Mouse (Mus musculus): ENCODE results near the gene Ergic1.

The Ergic1 gene

DNA sequence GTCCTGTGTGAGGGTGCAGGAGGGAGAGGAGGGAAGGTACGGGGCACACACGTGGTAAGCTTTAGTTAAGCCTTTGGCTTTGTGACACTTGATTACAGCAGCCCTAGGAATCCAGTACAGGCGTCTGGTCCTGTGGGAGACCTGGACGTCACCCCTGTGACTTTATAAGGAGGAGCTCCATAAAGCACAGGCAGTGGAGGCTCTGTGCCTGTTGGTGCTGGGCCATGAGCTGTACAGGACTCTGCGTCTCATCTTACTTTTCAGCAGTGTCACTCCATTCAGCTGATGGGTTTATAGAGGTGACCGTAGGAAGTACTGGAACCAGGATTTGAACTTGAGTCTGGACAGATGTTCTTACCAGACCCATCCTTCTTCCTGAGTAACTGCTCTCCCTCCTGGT, 62.7 kb downstream of the Ergic1 start:
- no peak for DNase-seq (ENCODE audit: low read depth in 2 of 2, low spot score in 2 of 2)

GRCm38 (mm10) chr17:26624999-26625398, 63.7 kb downstream of the Ergic1 start:
- DNase-seq (ENCODE audit: low read depth in 2 of 2, low spot score in 2 of 2): no peak

DNA sequence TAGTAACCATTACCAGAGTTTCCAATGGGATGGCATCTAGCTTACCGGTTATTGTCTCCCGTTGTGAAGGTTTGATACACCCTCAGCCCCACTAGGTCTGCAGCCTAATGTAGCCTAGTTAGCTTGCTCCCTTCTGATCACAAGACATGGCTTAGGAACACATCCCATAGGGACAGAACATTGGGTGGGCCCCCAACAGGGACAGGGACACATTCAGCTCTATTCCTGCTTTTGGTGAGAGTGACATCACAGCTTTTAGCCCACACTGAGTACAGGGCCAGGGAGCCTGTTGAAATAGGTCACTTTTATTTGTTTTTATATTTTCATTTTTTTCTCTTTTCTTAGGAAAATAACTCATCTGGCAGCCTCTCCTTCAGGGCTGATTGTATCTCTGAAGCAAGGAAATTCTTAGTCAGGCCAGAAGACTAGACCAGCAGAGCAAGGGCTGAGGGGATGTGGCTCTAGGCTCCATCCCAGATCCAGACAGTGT, 64.3 kb downstream of the Ergic1 start:
- no peak for DNase-seq (ENCODE audit: low read depth in 2 of 2, low spot score in 2 of 2)

DNA sequence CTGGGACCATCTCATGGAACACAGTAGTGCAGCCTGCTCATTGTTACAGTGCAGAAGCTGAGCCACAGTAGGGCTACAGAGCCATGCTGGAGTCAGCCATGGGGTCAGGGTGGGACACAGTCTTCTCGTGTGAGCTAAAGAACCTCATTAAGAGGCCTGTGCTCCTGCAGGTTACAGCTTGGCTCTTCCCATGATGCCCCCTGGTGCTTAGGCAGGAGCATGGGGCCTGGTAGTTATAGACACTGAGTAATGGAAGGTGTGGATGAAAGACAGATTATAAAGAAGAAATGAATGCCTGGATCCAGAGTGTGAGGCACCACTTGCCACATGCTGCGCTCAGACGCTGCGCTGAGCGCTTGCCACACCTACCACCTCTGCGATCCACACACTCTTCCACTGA, 67.2 kb downstream of the Ergic1 start:
- no peak for DNase-seq (ENCODE audit: low read depth in 2 of 2, low spot score in 2 of 2)

GRCm38 (mm10) chr17:26628936-26629335, 67.6 kb downstream of the Ergic1 start:
- no peak for DNase-seq (ENCODE audit: low read depth in 2 of 2, low spot score in 2 of 2)

GRCm38 (mm10) chr17:26631811-26632327, 70.6 kb downstream of the Ergic1 start:
- no peak for DNase-seq (ENCODE audit: low read depth in 2 of 2, low spot score in 2 of 2)

DNA sequence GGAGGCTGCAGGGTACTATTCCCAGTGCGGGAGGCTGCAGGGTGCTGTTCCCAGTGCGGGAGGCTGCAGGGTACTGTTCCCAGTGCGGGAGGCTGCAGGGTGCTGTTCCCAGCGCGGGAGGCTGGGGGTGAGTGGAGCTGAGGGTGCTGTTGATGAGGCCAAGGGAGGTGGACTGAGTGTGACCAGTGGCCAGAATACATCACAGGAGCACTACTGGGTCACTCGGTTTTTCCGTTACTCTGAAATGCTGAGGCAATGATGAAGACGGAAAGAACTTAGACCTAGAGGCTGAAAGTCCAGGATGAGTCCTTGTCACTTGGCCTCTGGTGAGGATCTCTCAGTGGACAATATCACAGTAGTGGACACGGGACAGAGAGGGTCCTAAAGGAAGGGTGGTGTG, 71.9 kb downstream of the Ergic1 start:
- DNase-seq (ENCODE audit: low read depth in 2 of 2, low spot score in 2 of 2): no peak

GRCm38 (mm10) chr17:26633926-26634325, 72.6 kb downstream of the Ergic1 start:
- DNase-seq (ENCODE audit: low read depth in 2 of 2, low spot score in 2 of 2): no peak

- DNase-seq (ENCODE audit: low read depth in 2 of 2, low spot score in 2 of 2): no peak
Measured at GRCm38 (mm10) chr17:26634539-26634938, 73.2 kb downstream of the Ergic1 start.

- DNase-seq (ENCODE audit: low read depth in 2 of 2, low spot score in 2 of 2): no peak
Measured at GRCm38 (mm10) chr17:26635951-26636350, 74.7 kb downstream of the Ergic1 start.

DNA sequence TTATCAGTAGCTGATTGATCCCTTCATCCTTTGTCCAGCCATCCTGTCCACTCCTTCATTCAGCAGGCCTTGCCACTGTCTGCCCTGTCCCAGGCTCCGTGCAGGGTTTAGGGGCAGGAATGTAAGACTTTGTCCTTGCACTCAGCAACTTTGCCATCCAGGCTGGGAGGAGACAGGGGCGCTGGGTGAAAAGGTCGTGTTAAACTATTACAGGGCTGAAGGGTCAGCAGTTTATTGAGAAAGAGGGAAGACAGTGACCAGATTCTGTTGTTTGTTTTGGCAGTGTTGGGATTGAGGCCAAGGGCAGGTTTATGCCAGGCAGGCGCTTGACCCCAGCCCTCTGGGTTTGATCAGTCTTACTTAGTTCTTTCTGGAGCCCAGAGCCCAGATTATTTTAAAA, 76.6 kb downstream of the Ergic1 start:
- DNase-seq (ENCODE audit: low read depth in 2 of 2, low spot score in 2 of 2): no peak

- DNase-seq (ENCODE audit: low read depth in 2 of 2, low spot score in 2 of 2): peak; percentile 61 to 73
Measured at GRCm38 (mm10) chr17:26638655-26639054, 77.4 kb downstream of the Ergic1 start.

DNA sequence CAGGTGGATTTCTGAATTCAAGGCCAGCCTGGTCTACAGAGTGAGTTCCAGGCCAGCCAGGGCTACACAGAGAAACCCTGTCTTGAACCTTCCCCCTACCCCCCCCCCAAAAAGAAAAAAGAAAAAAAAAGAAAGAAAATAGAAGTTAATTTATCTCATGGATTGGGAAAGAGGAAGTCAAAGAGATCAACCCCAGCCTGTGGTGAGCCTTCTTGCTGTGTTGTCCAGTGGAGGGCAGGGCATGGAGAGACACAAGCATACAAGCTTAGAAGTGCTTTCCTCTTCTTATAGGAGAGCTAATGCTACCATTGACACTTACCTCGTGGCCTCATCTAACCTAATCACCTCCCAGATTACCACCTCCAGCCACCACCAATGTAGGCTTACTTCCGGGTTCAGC, 78.5 kb downstream of the Ergic1 start:
- DNase-seq (ENCODE audit: low read depth in 2 of 2, low spot score in 2 of 2): no peak

DNA sequence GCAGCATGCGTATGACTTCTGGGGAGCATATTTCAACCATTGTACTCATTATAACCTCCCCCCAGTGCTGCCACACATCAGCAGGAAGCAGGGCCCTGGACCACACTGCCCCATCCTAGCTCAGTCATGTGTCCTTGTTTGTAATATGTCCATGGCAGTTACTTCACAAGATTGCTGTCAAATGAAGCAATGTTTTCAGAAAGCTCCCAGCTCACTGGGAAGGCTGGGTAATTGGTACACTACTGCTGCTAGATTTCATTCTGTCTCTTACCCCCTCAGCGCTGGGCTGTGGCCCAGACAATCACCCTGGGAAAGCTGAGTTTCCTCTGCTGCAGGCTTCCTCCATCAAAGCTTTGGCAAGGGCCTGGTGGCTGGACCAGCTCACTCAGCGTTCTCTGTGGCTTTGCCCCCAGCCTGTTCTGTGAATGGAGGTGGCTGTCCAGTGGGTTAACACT, 79.0 kb downstream of the Ergic1 start:
- no peak for DNase-seq (ENCODE audit: low read depth in 2 of 2, low spot score in 2 of 2)

DNA sequence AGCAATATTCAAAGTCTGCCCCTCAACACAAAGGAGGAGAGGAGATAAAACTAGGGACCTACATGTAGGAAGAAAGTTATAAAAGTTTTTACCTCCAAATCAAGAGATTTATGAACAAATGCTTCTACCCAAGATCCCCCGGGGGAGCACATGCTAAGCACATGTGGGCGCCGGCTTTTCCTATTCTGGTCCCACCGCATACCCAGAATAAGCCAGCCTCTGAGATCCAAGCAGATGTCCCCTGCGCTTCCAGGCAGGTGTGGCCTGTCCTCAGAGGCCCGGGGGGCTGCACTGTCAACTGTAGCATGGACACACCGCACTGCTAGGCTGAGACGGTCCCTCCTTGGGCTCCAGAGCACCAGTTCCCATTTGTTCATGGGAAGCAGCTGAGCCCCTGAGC, 82.2 kb downstream of the Ergic1 start:
- DNase-seq (ENCODE audit: low read depth in 2 of 2, low spot score in 2 of 2): no peak

- no peak for DNase-seq (ENCODE audit: low read depth in 2 of 2, low spot score in 2 of 2)
Measured at GRCm38 (mm10) chr17:26643993-26644392, 82.7 kb downstream of the Ergic1 start.

DNA sequence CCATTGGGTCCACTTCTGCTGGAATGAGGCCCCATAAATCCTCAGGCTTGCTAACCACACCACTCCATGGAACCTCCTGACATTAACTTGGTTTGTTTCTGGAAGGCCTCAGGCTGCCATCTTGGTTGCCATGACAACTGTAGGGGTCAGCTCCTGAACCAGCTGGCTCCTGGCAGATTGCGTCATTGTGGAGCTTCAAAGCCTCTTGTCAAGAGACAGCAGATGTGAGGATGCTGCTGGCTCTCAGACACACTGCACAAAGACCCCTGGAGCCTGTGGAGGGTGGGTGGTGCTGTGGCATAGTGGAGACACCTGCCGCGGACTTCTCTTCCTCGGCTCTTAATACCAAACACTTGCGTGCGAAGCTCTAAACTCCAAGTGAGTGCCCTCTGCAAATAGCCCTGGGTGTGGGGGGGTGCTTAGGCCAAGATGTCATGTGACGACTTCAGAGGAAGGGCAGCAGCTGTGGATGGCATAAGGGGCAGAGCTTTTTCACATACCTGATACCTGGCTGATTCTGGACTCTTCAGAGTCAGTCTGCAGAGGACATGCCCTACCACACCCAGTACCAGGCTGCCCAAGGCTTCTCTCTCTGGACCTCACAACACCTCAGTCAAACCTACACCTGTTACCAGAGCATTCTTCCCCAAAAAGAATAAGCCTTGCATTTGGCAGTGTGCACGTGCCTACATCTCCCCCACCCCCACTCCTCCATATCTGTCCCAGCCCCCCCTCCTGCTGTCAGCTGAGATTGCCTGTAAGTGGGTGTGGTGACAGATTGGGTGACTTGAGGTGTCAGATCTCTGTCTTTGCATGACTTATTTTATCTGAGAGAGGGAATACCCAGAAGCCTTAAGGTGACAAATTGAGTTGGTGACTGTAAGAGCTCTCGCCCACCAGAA, 83.5 kb downstream of the Ergic1 start:
- no peak for DNase-seq (ENCODE audit: low read depth in 2 of 2, low spot score in 2 of 2)

DNA sequence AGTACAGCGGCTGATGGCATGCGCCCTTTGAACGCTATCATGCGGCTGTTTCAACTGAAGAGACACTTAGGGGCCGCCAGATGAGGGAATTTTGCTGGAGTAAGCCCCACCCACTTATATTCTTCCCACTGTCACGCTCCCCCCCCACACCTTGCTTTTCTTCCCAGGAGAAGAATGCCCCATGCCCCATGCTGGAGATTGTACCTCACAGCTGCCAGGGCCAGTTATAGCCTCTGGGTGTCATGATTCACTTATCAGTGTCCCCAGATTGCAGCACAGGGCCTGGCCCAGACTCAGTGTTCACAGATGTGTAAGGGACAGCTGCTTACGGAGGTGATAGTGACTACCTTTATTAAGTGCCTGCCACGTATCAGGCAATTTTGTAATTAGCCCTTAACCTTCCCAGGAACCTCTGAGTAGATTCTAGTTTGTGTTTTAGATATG, 84.1 kb downstream of the Ergic1 start:
- no peak for DNase-seq (ENCODE audit: low read depth in 2 of 2, low spot score in 2 of 2)

GRCm38 (mm10) chr17:26647283-26647682, 86.0 kb downstream of the Ergic1 start:
- no peak for DNase-seq (ENCODE audit: low read depth in 2 of 2, low spot score in 2 of 2)

DNA sequence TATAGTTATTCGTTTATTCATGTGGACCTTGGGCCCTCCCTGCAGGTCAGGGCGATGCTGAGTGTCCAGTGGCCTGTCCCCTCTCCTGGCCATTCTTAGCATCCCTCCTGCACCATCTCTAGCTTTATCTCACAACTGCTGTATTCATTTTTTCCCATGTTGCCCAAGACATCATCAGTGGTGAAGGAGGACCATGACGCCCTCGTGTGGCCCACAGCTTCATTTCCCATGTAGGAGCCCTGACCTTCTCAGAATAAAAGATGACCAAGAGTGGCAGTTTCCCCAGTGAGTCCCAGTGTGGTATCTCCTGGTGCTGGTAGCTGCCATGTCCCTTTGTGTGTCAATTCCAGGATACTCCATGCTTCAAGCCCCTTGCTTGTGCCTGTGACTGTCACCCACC, 88.3 kb downstream of the Ergic1 start:
- DNase-seq (ENCODE audit: low read depth in 2 of 2, low spot score in 2 of 2): no peak

GRCm38 (mm10) chr17:26650451-26651363, 89.4 kb downstream of the Ergic1 start:
- no peak for DNase-seq (ENCODE audit: low read depth in 2 of 2, low spot score in 2 of 2)
